Mouse (Mus musculus): ENCODE measurements around the gene Ankrd33. TPM values are rescaled to one million over a fixed set of nuclear protein-coding genes. Genes with fewer than 3 reads are reported as not detected.

Gene Ankrd33
- polyA plus RNA-seq, 1 experiment from 2014 or later, result not detected

DNA sequence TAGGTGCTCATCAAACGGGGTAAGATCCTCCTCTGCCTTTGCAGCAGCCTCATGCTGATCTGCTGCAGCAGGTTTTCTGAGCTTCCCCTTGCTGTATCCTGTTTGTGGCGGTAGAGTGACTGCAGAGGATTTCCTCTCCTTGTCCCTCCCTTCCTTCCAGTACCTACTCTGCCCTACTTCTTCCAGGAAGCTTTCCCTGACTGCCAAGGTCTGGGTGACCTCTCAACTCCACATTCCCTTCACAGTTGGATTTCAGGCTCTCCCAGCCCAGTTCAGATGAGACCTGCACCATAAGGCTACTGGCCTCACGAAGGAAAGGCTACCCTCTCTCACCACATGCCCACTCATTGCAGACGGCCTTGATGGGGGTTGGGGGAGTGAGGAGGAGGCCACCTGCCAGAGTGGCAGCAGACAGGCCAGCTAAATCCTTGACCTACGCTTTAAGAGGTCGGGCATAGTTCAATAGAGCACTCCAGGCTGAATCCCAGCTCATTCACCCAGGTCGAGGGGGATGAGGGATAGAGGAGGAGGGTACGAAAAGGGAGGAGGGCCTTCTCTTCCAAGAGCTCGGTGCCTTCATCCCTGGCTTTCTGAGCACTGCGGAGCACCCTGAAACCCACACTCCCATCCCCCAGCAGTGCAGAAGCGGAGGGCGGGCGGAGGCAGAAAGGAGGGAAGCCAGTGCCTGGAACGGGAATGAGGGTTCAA lies 23.3 kb upstream of the Ankrd33 start:
- Histone ChIP-seq H3K27ac (ENCODE audit: low read depth) (no peak overlapping the region), H3K9ac (replicated peaks) (no peak overlapping the region), H3K4me1 (ENCODE audit: insufficient read depth) (peaks cover 8% of the 10 kb centered on the region; the same call in 1 of the 2 replicates), H3K27me3 (ENCODE audit: insufficient read depth, low read length) (no peaks in the 10 kb centered on the region), H3K36me3 (replicated peaks; ENCODE audit: insufficient read depth, low read length) (no peaks in the 10 kb centered on the region), H3K9me3 (ENCODE audit: low read length) (no peaks in the 10 kb centered on the region), H3K4me3 (ENCODE audit: low read depth, low read length) (no peak overlapping the region), H3K4me2 (ENCODE audit: low read depth, low read length) (no peak overlapping the region)
- no peak for TF ChIP-seq CTCF (IDR thresholded peaks at IDR 0.05; ENCODE audit: low read depth)
- no peak for TF ChIP-seq EP300 (IDR thresholded peaks at IDR 0.05; ENCODE audit: low read depth)
- 44% methylated on average over 14 of the region's 14 CpGs for WGBS (ENCODE audit: insufficient replicate concordance)
- ATAC-seq (no peak), DNase-seq (no peak)

DNA sequence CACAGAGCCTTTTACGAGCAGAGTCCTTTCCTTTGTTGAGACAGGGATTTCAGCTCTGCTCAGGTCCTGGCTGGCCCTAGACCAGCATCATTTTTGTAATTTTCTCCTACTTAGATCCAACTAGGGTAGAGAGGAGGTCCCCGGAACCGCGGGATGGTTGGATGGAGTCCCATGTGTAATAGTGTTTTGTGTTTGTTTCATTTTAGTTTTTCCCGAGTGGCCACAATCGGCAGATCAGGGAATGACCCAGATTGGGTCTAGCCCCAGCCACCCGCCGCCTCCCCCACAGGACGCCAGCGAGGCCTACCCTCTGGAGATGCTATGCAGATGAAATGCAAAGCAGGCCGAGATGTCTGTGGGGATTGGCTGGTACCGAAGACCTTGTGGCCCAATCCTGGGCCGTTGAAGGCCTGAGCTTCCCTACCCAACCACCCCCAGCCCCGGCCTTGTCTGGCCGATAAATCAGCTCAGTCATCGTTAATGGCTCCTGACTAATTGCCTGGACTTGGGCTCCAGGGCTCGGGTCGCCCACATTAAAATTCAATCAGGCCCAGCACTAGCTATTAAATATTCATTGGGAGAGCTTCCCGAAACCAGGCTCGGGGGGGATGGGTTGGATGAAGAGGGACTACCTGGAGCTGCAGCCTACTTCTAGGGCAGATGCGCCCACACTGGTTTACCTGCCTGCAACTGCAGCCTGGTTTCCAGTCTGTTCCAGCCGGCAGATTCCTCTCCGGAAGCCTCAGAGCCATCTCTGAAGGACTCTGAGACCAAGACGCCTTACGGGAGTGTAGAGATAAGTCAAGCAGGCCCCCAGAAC lies 22.5 kb upstream of the Ankrd33 start:
- Histone ChIP-seq H3K4me1 (ENCODE audit: insufficient read depth) (peaks cover 8% of the 10 kb centered on the region), H3K4me3 (ENCODE audit: low read depth, low read length) (no peak overlapping the region), H3K27me3 (ENCODE audit: insufficient read depth, low read length) (0 out of 2 replicates have a peak, but pooled peaks cover 4% of the 10 kb centered on the region), H3K27ac (ENCODE audit: low read depth) (no peak overlapping the region), H3K9me3 (ENCODE audit: low read length) (no peaks in the 10 kb centered on the region), H3K4me2 (ENCODE audit: low read depth, low read length) (no peak overlapping the region; the same call in 1 of the 2 replicates), H3K9ac (replicated peaks) (no peak overlapping the region), H3K36me3 (replicated peaks; ENCODE audit: insufficient read depth, low read length) (no peaks in the 10 kb centered on the region)
- DNase-seq (no peak), ATAC-seq (0 out of 2 replicates have a peak, but pooled peaks have one; percentile 43)
- 50% methylated on average over 25 of the region's 25 CpGs for WGBS (ENCODE audit: insufficient replicate concordance)
- no peak for TF ChIP-seq CTCF (IDR thresholded peaks at IDR 0.05; ENCODE audit: low read depth)
- TF ChIP-seq EP300 (IDR thresholded peaks at IDR 0.05; ENCODE audit: low read depth), result no peak

DNA sequence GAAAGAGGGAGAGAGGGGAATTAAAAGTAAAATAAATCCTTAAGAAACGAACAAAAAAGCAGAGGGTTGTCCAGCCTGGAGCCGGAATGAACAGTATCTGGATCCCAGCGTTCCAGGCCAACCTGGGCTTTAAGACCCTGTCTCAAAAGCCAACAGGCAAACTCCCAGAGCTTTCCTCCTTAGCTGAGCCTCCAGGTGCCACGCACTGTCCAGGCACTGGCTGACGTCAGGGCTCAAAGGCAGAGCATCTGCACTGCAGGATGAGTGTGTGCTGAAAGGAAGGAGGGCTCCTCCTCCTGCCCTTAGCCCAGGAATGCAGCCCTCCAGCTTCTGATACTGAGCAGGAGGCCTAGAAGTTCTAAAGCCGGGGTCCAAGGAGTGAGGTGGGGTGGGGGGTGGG lies 21.6 kb upstream of the Ankrd33 start:
- H3K4me3 ChIP-seq (ENCODE audit: low read depth, low read length), result no peak overlapping the region
- 74% methylated on average over 6 of the region's 6 CpGs for WGBS (ENCODE audit: insufficient replicate concordance)
- TF ChIP-seq EP300 (IDR thresholded peaks at IDR 0.05; ENCODE audit: low read depth), result no peak
- no peak for TF ChIP-seq CTCF (IDR thresholded peaks at IDR 0.05; ENCODE audit: low read depth)
- H3K4me1 ChIP-seq (ENCODE audit: insufficient read depth), result peaks cover 8% of the 10 kb centered on the region
- H3K9ac ChIP-seq (replicated peaks), result no peak overlapping the region
- DNase-seq, result no peak
- no peak for ATAC-seq
- no peak overlapping the region for H3K27ac ChIP-seq (ENCODE audit: low read depth)
- H3K36me3 ChIP-seq (replicated peaks; ENCODE audit: insufficient read depth, low read length), result no peaks in the 10 kb centered on the region
- 0 out of 2 replicates have a peak, but pooled peaks cover 4% of the 10 kb centered on the region for H3K27me3 ChIP-seq (ENCODE audit: insufficient read depth, low read length)
- no peak overlapping the region for H3K4me2 ChIP-seq (ENCODE audit: low read depth, low read length)
- no peaks in the 10 kb centered on the region for H3K9me3 ChIP-seq (ENCODE audit: low read length)

DNA sequence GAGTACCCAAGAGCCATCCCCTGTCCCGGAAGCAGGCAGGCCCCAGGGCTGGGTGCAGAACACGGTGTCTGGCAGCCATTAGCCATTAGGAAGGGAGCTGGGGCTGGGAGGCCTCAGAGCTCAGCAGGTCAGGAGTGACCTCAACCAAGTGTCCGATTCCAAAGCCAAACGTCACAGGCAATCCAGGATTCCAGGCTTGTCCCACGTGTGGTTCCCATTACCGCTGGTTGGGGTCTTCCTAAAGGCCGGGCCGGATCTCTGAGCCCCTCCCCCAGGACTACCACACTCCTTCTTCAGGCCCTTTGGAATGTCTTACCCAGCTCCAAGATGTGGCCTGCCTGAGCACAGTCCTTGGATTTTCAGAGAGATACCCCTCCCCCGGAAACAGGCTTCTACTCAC lies 20.6 kb upstream of the Ankrd33 start:
- ATAC-seq (no peak), DNase-seq (no peak)
- H3K9me3 ChIP-seq (ENCODE audit: low read length), result no peaks in the 10 kb centered on the region
- no peak overlapping the region for H3K27ac ChIP-seq (ENCODE audit: low read depth)
- WGBS (ENCODE audit: insufficient replicate concordance), result 77% methylated on average over 9 of the region's 9 CpGs
- 0 out of 2 replicates have a peak, but pooled peaks cover 4% of the 10 kb centered on the region for H3K27me3 ChIP-seq (ENCODE audit: insufficient read depth, low read length)
- TF ChIP-seq CTCF (IDR thresholded peaks at IDR 0.05; ENCODE audit: low read depth), result no peak
- no peak for TF ChIP-seq EP300 (IDR thresholded peaks at IDR 0.05; ENCODE audit: low read depth)
- peaks cover 8% of the 10 kb centered on the region for H3K4me1 ChIP-seq (ENCODE audit: insufficient read depth)
- no peak overlapping the region for H3K4me3 ChIP-seq (ENCODE audit: low read depth, low read length)
- H3K9ac ChIP-seq (replicated peaks), result no peak overlapping the region
- H3K36me3 ChIP-seq (replicated peaks; ENCODE audit: insufficient read depth, low read length), result no peaks in the 10 kb centered on the region
- H3K4me2 ChIP-seq (ENCODE audit: low read depth, low read length), result no peak overlapping the region

DNA sequence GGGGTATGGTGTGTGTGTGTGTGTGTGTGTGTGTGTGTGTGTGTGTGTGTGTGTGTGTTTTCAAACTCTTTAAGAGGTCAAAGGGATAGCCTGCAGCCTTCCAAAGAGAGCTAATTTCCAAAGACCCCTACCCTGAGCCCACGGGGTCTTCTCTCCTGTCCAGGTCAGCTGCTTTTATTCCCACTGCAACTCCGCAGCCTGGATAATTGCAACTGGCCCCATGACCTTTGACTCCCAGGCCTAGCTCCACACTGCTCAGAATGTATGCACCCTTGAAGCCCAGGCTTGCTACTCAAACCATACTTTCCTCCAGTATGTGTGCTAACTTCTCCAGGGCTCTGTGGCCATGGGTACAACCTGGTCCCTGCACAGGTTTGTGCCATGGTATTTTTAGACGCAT lies 20.2 kb upstream of the Ankrd33 start:
- Histone ChIP-seq H3K4me3 (ENCODE audit: low read depth, low read length) (no peak overlapping the region), H3K4me2 (ENCODE audit: low read depth, low read length) (no peak overlapping the region), H3K36me3 (replicated peaks; ENCODE audit: insufficient read depth, low read length) (no peaks in the 10 kb centered on the region), H3K9me3 (ENCODE audit: low read length) (no peaks in the 10 kb centered on the region), H3K27me3 (ENCODE audit: insufficient read depth, low read length) (0 out of 2 replicates have a peak, but pooled peaks cover 4% of the 10 kb centered on the region), H3K27ac (ENCODE audit: low read depth) (no peak overlapping the region), H3K4me1 (ENCODE audit: insufficient read depth) (peaks cover 8% of the 10 kb centered on the region), H3K9ac (replicated peaks) (no peak overlapping the region)
- TF ChIP-seq EP300 (IDR thresholded peaks at IDR 0.05; ENCODE audit: low read depth) (no peak), CTCF (IDR thresholded peaks at IDR 0.05; ENCODE audit: low read depth) (no peak)
- 62% methylated on average over 3 of the region's 3 CpGs for WGBS (ENCODE audit: insufficient replicate concordance)
- no peak for ATAC-seq
- DNase-seq, result no peak

DNA sequence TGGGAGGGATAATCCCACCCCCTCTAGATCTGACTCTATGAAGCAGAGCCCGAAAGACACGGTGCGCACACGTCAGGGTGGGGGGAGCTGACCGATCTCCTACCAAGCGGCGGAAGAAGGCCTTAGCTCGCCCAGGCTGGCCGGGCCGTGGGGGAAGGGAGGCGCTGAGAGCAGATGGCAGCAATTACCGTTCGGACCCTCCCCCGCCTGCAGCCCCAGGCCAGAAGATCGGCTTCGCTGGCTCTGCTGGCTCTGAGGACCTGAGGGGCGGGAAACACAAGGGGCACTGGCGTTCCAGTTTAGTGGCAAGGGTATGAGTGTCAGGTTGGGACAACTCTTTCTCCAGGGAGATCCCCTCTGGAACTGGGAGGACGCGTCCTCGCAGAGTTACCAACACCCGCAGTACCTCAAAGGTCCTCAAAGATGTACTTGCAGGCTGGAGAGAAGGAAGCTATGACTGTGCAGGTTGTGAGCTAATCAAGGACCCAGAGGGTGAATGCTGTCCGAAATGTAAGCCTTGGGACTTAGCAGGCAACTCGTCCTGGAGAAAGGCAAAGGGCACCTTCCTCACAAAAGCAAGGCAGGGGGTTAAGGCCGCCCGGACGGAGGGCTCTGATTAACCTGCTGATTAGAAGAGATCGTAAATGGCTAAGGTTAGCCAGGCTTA lies 17.4 kb upstream of the Ankrd33 start:
- TF ChIP-seq EP300 (IDR thresholded peaks at IDR 0.05; ENCODE audit: low read depth) (no peak), CTCF (IDR thresholded peaks at IDR 0.05; ENCODE audit: low read depth) (no peak)
- Histone ChIP-seq H3K36me3 (replicated peaks; ENCODE audit: insufficient read depth, low read length) (no peaks in the 10 kb centered on the region), H3K4me2 (ENCODE audit: low read depth, low read length) (no peak overlapping the region), H3K27me3 (ENCODE audit: insufficient read depth, low read length) (0 out of 2 replicates have a peak, but pooled peaks cover 4% of the 10 kb centered on the region), H3K27ac (ENCODE audit: low read depth) (no peak overlapping the region), H3K4me3 (ENCODE audit: low read depth, low read length) (no peak overlapping the region), H3K4me1 (ENCODE audit: insufficient read depth) (no peaks in the 10 kb centered on the region; the same call in 1 of the 2 replicates), H3K9ac (replicated peaks) (no peak overlapping the region), H3K9me3 (ENCODE audit: low read length) (no peaks in the 10 kb centered on the region)
- DNase-seq (no peak), ATAC-seq (no peak)
- WGBS (ENCODE audit: insufficient replicate concordance), result 13% methylated on average over 28 of the region's 28 CpGs

Data from liver, postnatal 0 days (tissue).